Mouse (Mus musculus): ENCODE data around the gene Rbfox2.

Gene Rbfox2

GRCm38 (mm10) chr15:77225858-77226257 lies 80.9 kb downstream of the Rbfox2 start:
- no peak for DNase-seq

GRCm38 (mm10) chr15:77225274-77225673 lies 81.5 kb downstream of the Rbfox2 start:
- peak; percentile 38 for DNase-seq

DNA sequence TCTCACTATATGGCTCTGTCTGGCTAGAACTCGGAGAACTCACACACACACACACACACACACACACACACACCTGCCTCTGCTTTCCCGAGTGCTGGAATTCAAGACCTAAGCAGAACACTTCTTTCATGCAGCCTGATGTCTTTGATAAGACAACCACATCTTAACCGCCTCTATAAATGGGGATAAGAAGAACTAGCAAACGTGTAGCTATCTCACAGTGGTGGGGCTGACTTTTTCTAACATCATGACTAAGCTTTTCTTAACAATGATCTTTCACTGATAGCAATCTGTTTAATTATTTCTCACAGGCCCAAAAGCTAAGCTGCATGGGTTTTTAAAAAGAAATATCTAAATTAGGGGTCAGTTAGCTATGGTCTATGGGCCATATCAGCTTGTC lies 86.0 kb downstream of the Rbfox2 start:
- DNase-seq = no peak

DNA sequence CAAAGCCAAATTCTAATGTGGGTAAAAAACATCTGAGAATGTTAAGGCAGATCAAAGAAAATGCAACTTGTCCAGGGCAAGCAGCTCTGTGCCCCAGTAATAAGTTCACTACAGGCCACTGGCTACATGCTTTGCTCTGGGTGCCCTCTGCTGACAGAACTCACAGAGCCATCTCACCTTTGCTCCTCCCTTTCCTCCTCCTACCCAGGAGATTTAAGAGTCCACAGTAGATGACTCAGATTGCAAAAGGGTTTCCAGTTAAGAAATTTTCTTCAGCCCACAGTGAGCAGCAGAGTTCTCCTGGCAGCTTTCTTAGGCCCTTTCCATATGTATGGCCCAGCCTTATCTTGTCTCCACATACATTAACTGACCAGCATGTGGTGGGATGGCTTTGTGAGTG lies 86.7 kb downstream of the Rbfox2 start:
- peak; percentile 49 for DNase-seq

- no peak for DNase-seq
These were observed 87.2 kb downstream of the Rbfox2 start for GRCm38 (mm10) chr15:77219571-77219970.

GRCm38 (mm10) chr15:77218007-77218406 lies 88.8 kb downstream of the Rbfox2 start:
- DNase-seq = no peak

DNA sequence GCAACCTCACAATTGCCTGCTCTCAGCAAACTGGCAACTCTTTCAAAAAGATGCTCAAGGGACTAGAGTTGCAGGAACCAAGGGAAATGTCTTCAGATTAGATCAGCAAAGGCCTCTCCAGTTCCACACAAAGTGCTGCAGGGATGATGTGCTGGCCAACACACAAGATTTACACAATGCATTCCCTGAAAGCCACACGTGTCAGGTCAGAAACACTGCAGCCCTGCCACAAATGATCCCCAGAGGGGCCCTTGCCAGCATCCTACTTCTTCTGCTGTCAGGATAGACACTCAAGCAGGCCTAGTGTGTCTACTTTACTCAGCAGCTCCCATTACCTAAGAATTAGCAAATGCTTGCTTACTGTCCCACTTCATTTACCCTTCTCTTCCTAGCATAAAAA lies 89.3 kb downstream of the Rbfox2 start:
- no peak for DNase-seq

- DNase-seq = no peak
These were observed 90.1 kb downstream of the Rbfox2 start for GRCm38 (mm10) chr15:77216704-77217103.

DNA sequence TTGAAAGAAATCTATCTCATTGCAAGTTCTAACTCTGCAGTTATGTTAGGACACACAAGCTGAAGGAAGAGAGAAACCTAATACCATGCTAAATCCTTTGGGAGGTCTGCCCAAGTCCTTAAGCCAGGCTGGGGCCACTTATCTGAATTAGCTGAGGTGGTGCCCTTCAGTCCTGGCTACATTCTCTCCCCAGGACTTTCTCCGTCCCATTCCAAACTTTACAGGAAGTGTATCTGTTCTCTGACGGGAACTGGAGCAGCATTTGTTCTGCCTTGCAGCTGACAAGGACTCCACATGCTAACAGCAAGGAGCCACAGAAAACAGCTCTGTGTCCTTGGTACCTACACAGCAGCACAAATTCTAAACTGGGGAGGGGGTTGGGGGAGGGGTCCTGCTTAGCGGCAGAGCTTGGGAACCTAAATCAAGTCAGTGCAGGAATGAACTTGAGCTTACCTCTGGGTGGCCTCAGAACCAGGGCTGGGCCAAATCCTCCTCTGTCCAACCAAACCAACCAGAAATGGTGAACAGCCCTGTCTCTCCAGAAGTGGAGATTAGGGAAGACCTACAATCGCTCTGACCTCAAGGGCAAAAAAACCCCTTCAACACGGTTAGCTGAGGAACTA lies 91.5 kb downstream of the Rbfox2 start:
- DNase-seq = no peak

- DNase-seq = no peak
These were observed 92.2 kb downstream of the Rbfox2 start for GRCm38 (mm10) chr15:77214410-77215107.

- no peak for DNase-seq
These were observed 93.0 kb downstream of the Rbfox2 start for GRCm38 (mm10) chr15:77213829-77214228.

DNA sequence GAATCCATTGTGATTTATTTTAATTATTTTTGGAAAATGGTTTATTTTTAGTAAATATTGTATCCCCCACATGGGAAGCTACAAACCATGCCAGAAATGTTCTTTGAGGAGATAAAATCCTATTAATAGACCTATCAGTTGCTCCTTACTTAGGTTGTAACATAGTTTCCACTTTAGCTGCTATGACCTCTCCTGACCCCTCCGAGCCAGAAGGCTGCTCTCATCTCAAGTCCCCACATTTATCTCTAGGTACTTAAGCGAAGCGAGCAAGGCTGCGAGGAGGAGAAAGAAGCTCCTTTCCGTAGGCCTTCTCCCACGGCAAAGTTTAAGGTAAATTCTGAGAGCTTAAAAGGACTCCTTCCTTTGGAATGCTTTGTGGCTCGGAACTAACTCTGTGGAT lies 94.0 kb downstream of the Rbfox2 start:
- DNase-seq = no peak

DNA sequence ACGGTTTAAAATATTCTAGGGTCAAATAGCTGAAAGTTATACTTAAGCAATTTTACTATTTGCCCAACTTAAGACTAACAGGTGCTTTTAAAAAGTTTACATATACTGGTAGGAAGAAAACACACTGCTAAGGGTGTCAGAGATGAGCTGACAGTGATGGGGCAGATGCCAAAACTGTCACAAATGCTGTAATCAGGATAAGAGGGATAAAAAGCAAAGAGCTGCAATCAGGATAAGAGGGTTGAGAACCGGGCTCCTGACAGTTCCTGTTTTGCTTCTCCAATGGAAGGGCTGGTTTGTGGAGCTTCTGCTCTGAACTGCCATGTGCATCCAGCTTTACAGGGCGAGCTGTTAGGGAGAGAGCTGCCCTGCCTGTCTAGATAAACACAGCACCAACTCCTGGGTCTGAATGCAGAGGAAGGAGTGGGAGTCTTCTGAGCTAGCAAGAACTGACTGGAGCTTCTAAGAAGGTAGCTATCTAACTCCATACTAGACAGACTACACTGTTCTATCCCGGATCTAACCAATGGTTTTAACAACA lies 94.5 kb downstream of the Rbfox2 start:
- DNase-seq = no peak

DNA sequence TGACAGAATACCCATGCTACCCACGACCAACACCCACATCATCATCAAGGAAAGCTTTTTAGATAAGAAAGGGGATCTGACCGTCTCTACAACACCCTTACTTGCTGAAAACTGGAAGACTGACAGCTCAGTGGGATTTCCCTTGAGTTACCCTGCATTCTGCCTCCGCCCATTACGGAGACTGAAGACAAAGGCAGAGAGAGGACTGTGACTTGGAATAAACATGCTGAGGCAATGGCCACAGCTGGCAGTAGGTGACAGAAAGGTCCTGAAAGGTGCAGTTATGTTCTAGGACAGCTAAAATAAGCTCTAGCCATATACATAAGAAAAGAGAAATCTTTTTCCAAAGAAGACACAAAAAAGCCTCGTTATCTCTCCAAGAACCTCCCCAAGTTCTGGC lies 99.8 kb downstream of the Rbfox2 start:
- no peak for DNase-seq

DNA sequence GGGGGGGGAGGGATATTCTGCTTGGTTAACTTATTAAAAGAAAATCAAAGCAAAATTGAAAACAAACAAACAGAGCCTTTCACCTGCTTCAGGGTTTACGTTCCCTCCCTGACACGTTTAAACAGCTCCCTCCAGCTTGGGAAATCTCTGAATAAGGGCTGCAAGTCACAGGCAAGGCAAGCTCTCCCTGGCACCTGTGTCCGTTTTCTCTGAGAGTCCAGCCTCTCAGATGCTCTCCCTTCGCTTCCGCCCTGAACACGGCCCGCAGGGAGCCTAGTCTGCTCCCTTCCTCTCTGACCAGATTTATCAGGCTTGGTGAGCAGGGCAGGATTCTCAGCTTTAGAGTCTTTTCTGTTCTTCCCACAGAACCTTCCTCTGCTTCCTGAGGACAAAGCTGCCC lies 101.9 kb downstream of the Rbfox2 start:
- DNase-seq = peak; percentile 68

GRCm38 (mm10) chr15:77203255-77203981 lies 103.4 kb downstream of the Rbfox2 start:
- peak; percentile 56 for DNase-seq

DNA sequence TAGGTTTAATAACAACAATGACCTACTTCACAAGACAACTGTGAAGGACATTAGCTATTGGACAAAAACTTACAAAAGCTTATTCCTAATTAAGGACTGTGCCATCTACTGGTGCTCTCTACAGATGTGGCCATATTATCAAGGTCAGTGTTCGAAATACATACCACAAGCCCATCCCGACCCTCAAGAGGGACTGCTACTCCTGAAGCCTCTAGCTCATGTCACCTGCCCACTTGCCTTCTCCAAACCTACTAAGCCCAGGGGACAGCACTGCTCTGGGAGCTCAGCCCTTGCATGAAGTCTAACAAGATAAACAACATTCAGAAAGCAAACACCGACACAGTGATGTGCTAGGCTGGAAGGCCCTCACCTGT lies 103.9 kb downstream of the Rbfox2 start:
- no peak for DNase-seq

GRCm38 (mm10) chr15:77202223-77202622 lies 104.6 kb downstream of the Rbfox2 start:
- DNase-seq = no peak

DNA sequence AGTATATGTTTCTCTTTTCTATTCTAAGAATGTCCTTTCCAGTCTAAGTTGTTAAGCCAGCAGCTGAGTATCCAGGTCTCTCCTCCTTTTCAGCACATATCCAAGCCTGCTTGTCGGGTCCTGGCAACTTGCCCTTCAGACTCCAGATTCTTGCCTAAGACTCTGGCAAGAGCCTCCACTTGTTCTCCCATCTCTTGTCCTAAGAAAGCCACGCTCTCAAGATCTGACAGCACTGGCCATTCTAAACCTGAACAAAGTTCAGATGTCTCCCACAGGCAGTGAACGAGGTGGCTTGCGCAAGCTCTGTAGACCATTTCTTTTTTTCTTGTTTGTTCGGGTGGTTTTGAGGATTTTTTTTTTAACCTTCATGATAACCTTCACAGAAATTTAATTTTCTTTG lies 110.0 kb downstream of the Rbfox2 start:
- peak; percentile 42 for DNase-seq

GRCm38 (mm10) chr15:77196001-77196400 lies 110.8 kb downstream of the Rbfox2 start:
- no peak for DNase-seq

DNA sequence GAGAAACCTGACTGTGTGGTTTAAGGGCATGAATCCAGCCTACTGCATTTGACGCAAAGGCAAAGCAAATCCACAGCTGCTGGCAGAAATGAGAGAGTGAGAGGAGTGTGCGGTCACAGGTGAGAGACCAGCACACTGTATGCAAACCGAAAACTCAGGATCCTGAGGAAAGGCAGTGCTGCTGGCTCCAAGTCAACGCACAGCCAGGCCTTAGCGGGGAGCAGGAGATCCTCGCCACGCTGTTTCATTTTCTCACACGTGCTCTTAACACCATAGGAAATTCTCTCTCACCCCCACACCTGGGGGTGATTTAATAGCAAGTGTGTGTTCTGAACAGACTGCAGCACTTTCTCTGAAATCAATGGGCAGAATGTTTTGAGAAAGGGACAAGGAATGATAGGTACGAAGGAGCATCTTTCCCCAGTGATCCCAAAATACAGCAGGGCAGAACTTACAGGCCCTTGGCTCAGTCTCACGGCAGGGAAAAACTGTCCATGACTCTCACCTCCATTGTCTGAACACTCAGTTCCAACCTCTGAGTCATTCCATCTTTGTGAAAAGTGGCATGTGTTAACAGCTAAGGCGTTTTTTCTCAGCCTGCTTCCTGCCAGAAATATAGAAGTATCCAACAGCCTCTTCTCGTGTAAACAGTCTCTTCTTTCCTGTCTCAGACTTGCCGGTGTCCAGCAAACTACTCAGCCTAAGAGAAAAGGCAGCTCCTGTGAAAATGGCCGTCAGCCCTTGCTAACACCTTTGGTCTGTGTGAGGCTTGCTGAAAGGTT lies 114.5 kb downstream of the Rbfox2 start:
- peak; percentile 40 for DNase-seq

DNA sequence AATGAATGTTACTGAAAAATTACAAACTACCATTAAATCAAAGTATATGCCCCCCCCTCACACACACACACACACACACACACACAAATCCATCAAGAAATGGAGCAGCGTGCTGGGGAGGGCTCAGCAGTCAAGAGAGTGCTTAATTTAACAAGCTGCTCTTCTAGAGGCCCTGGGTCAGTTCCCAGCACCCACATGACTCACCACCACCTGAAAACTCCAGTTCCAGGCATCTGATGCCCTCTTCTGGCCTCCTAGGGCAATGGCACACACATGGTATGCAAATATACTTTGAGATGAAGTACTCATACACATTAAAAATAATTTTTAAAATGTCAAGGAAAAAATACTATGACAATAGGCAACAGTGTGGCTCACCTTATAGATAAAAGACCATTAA lies 120.7 kb downstream of the Rbfox2 start:
- no peak for DNase-seq

- no peak for DNase-seq
These were observed 121.2 kb downstream of the Rbfox2 start for GRCm38 (mm10) chr15:77185614-77186013.
